Comparison of ENCODE assay signal across 8 mouse cellular contexts in the genomic region with DNA sequence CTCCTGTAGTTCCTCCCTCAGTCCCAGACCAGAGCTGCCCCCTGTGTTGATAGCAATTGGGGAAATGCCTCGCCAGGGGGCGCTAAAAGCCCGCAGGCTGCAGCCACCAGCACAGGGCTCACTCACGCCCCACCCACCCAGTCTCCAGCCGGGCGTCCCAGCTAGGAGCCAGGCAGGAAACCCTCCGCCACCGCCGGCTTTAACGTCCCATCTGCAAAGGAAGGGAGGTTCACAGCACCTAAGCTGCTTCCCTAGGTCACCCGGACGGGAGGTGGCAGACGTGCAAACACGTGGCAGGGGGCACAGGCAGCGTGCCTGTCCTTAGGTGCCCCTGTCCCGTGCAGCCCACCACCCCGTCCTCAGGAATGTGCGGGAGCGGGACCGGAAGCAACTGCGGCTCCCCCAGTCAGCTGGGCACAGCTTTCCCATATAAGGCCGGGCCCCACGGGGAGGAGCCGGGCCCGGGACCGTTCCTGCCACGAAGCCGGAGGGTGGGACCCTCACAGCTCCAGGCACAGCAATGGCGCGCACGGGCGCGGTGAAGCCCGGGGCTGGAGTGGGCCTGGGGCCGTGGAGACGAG. TPM values are rescaled to one million over a fixed set of nuclear protein-coding genes. Genes with fewer than 3 reads are reported as not detected.
DNase-seq lines count a peak whose midpoint lies in the region; ATAC-seq lines count a peak whose summit lies in the region.

No protein-coding gene starts in this region.

- H3K4me1 ChIP-seq in embryonic facial prominence, embryonic 11.5 days (ENCODE audit: control insufficient read depth, insufficient read depth, low read length): peaks cover 4% of the 10 kb centered on the region; the same call in 1 of the 2 replicates
- H3K4me1 ChIP-seq in limb, embryonic 10.5 days: peaks cover 37% of the 10 kb centered on the region
- H3K4me1 ChIP-seq in midbrain, embryonic 12.5 days: peaks cover 34% of the 10 kb centered on the region

- H3K9me3 ChIP-seq in embryonic facial prominence, embryonic 11.5 days (replicated peaks; ENCODE audit: control insufficient read depth, low read length): no peaks in the 10 kb centered on the region
- no peaks in the 10 kb centered on the region for H3K9me3 ChIP-seq in limb, embryonic 10.5 days (replicated peaks)
- H3K9me3 ChIP-seq in midbrain, embryonic 12.5 days: no peaks in the 10 kb centered on the region

- peak overlapping the region; percentile 79 for H3K27ac ChIP-seq in embryonic facial prominence, embryonic 11.5 days (replicated peaks; ENCODE audit: low read depth, low read length)
- H3K27ac ChIP-seq in limb, embryonic 10.5 days: peak overlapping the region; percentile 94
- peak overlapping the region; percentile 75 for H3K27ac ChIP-seq in midbrain, embryonic 12.5 days (replicated peaks)

- H3K36me3 ChIP-seq in embryonic facial prominence, embryonic 11.5 days (replicated peaks; ENCODE audit: control insufficient read depth, insufficient read depth, low read depth, low read length): peaks cover 5% of the 10 kb centered on the region; the same call in 1 of the 2 replicates
- H3K36me3 ChIP-seq in limb, embryonic 10.5 days: peaks cover 47% of the 10 kb centered on the region
- peaks cover 24% of the 10 kb centered on the region for H3K36me3 ChIP-seq in midbrain, embryonic 12.5 days

- ATAC-seq in embryonic facial prominence, embryonic 11.5 days (replicated peaks; ENCODE audit: insufficient number of reproducible peaks, low FRiP score, low TSS enrichment, low read depth): peak; percentile 90
- peak; percentile 85 for ATAC-seq in midbrain, embryonic 12.5 days (ENCODE audit: low FRiP score, low read depth)

- WGBS in embryonic facial prominence, embryonic 11.5 days: under 1% methylated on average over 35 of the region's 36 CpGs
- WGBS in limb, embryonic 10.5 days: under 1% methylated on average over 36 of the region's 36 CpGs
- under 1% methylated on average over 36 of the region's 36 CpGs for WGBS in midbrain, embryonic 12.5 days

- no peaks in the 10 kb centered on the region for H3K27me3 ChIP-seq in embryonic facial prominence, embryonic 11.5 days (ENCODE audit: control insufficient read depth, insufficient read depth, low read length)
- H3K27me3 ChIP-seq in limb, embryonic 10.5 days (ENCODE audit: low read depth, poor library complexity, severe bottlenecking): no peaks in the 10 kb centered on the region
- H3K27me3 ChIP-seq in midbrain, embryonic 12.5 days: no peaks in the 10 kb centered on the region; the same call in 1 of the 2 replicates

- peak; percentile 88 for DNase-seq in 3134 (ENCODE audit: extremely low read depth, insufficient read length, low spot score)
- peak; percentile 98 for DNase-seq in adrenal gland, postnatal 25 days
- DNase-seq in embryonic facial prominence, embryonic 11.5 days (ENCODE audit: low spot score): peak; percentile 96
- peak; percentile 100 for DNase-seq in heart, adult 11 months
- DNase-seq in kidney, adult 11 months: peak; percentile 93
- DNase-seq in limb, embryonic 10.5 days (ENCODE audit: low spot score): peak; percentile 99
- peak; percentile 92 for DNase-seq in skeletal muscle tissue, adult 2 months (ENCODE audit: low read depth, low spot score)

- H3K4me3 ChIP-seq in embryonic facial prominence, embryonic 11.5 days (ENCODE audit: low read depth, low read length): peak overlapping the region; percentile 49
- H3K4me3 ChIP-seq in limb, embryonic 10.5 days: peak overlapping the region; percentile 65
- H3K4me3 ChIP-seq in midbrain, embryonic 12.5 days: peak overlapping the region; percentile 57

- peak overlapping the region; percentile 92 for H3K4me2 ChIP-seq in embryonic facial prominence, embryonic 11.5 days (ENCODE audit: low read depth, low read length)
- H3K4me2 ChIP-seq in midbrain, embryonic 12.5 days (replicated peaks): peak overlapping the region; percentile 88

- H3K9ac ChIP-seq in embryonic facial prominence, embryonic 11.5 days (replicated peaks; ENCODE audit: low read length): peak overlapping the region; percentile 76
- H3K9ac ChIP-seq in midbrain, embryonic 12.5 days (replicated peaks): peak overlapping the region; percentile 63

RNA-seq across cellular contexts. Expression of a gene that starts 4.9 kb away (rescaled TPM):
- total RNA-seq in adrenal gland, postnatal 25 days (2021): 59.6 and 67.6 TPM in 2 replicates
- 30.7 and 32.1 TPM in 2 replicates for polyA plus RNA-seq in embryonic facial prominence, embryonic 11.5 days (2014; fragmentation: Nextera tagmentation; extraction: Ambion mirVana)
- polyA plus RNA-seq in limb, embryonic 10.5 days (2016; fragmentation: Nextera tagmentation; extraction: Ambion mirVana): 43.0 and 52.8 TPM in 2 replicates
- 36.8 and 39.2 TPM in 2 replicates for polyA plus RNA-seq in midbrain, embryonic 12.5 days (2016; fragmentation: Nextera tagmentation; extraction: Ambion mirVana)

RNA-seq across cellular contexts. Expression of a gene that starts 21.0 kb away (rescaled TPM):
- 16.5 and 32.2 TPM in 2 replicates for total RNA-seq in adrenal gland, postnatal 25 days (2021)
- polyA plus RNA-seq in embryonic facial prominence, embryonic 11.5 days (2014; fragmentation: Nextera tagmentation; extraction: Ambion mirVana): 60.3 and 64.4 TPM in 2 replicates
- polyA plus RNA-seq in limb, embryonic 10.5 days (2016; fragmentation: Nextera tagmentation; extraction: Ambion mirVana): 24.4 and 35.0 TPM in 2 replicates
- 55.4 and 69.3 TPM in 2 replicates for polyA plus RNA-seq in midbrain, embryonic 12.5 days (2016; fragmentation: Nextera tagmentation; extraction: Ambion mirVana)

RNA-seq across cellular contexts. Expression of a gene that starts 30.9 kb away (rescaled TPM):
- 0.90 and 1.3 TPM in 2 replicates for total RNA-seq in adrenal gland, postnatal 25 days (2021)
- 0.32 and 0.39 TPM in 2 replicates for polyA plus RNA-seq in embryonic facial prominence, embryonic 11.5 days (2014; fragmentation: Nextera tagmentation; extraction: Ambion mirVana)
- 0.06 and 0.09 TPM in 2 replicates for polyA plus RNA-seq in limb, embryonic 10.5 days (2016; fragmentation: Nextera tagmentation; extraction: Ambion mirVana)
- polyA plus RNA-seq in midbrain, embryonic 12.5 days (2016; fragmentation: Nextera tagmentation; extraction: Ambion mirVana): 0.38 and 0.68 TPM in 2 replicates

RNA-seq across cellular contexts. Expression of a gene that starts 47.4 kb away (rescaled TPM):
- 0.18 and 0.33 TPM in 2 replicates for total RNA-seq in adrenal gland, postnatal 25 days (2021)
- 0.41 and 0.45 TPM in 2 replicates for polyA plus RNA-seq in embryonic facial prominence, embryonic 11.5 days (2014; fragmentation: Nextera tagmentation; extraction: Ambion mirVana)
- polyA plus RNA-seq in limb, embryonic 10.5 days (2016; fragmentation: Nextera tagmentation; extraction: Ambion mirVana): 1.2 and 1.5 TPM in 2 replicates
- 0.67 and 0.98 TPM in 2 replicates for polyA plus RNA-seq in midbrain, embryonic 12.5 days (2016; fragmentation: Nextera tagmentation; extraction: Ambion mirVana)

Comparison
In these comparisons a context has a peak if more than half of its experiments do, and no peak if none do; other contexts are left out.
1. Peak in every context shown above with its lines: DNase-seq, ATAC-seq, H3K4me3 ChIP-seq and H3K27ac ChIP-seq.